In the genomic region with DNA sequence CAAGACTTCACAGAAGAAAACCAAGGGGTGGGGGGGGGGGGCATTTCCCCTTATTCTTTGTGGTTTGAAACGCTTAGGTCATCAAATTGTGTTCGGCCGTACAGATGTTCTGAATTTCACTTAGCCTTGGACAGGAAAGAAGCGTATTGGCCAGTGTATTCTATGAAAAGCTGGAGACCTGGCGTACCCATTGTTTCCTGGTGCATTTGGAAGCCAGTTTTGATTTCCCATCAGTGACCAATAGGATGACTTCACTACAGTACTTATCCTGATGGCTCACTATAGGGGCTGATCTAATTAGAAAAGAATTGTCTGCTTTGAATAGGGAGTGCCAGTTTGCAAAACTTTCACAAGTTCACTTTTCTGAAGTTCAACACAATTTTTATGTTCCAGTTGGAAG, we compare ENCODE assay signal across 16 mouse cellular contexts.
DNase-seq lines count a peak whose midpoint lies in the region; ATAC-seq lines count a peak whose summit lies in the region.
"Had no signal": no experiment of that assay in that cellular context is flagged by ENCODE, and none has a peak within 500 bp of the region (broad histone marks: within the 10 kb centered on the region; RNA-seq: fewer than 3 reads in every experiment).

No protein-coding gene starts in this region.

- no peak for ATAC-seq in embryonic facial prominence, embryonic 11.5 days (replicated peaks; ENCODE audit: insufficient number of reproducible peaks, low FRiP score, low TSS enrichment, low read depth)
- ATAC-seq in hindbrain, embryonic 12.5 days (ENCODE audit: low FRiP score): no peak
- no peak for ATAC-seq in hindbrain, embryonic 16.5 days
- ATAC-seq in neural tube, embryonic 12.5 days (ENCODE audit: low FRiP score, low read depth): no peak
- ATAC-seq: forebrain, embryonic 15.5 days; Patski had no signal

- no peak overlapping the region for H3K9ac ChIP-seq in embryonic facial prominence, embryonic 11.5 days (replicated peaks; ENCODE audit: low read length)
- no peak overlapping the region for H3K9ac ChIP-seq in hindbrain, embryonic 12.5 days
- no peak overlapping the region for H3K9ac ChIP-seq in hindbrain, embryonic 16.5 days (ENCODE audit: low read depth, low read length)
- H3K9ac ChIP-seq in neural tube, embryonic 12.5 days: no peak overlapping the region
- H3K9ac ChIP-seq: forebrain, embryonic 15.5 days had no signal

- H3K27ac ChIP-seq in embryonic facial prominence, embryonic 11.5 days (replicated peaks; ENCODE audit: low read depth, low read length): no peak overlapping the region
- no peak overlapping the region for H3K27ac ChIP-seq in embryonic facial prominence, embryonic 10.5 days (replicated peaks)
- no peak overlapping the region for H3K27ac ChIP-seq in hindbrain, embryonic 12.5 days
- no peak overlapping the region for H3K27ac ChIP-seq in hindbrain, embryonic 16.5 days (ENCODE audit: low read depth, low read length)
- no peak overlapping the region for H3K27ac ChIP-seq in neural tube, embryonic 12.5 days
- H3K27ac ChIP-seq: forebrain, embryonic 15.5 days had no signal

- no peaks in the 10 kb centered on the region for H3K9me3 ChIP-seq in embryonic facial prominence, embryonic 11.5 days (replicated peaks; ENCODE audit: control insufficient read depth, low read length)
- no peaks in the 10 kb centered on the region for H3K9me3 ChIP-seq in embryonic facial prominence, embryonic 10.5 days
- H3K9me3 ChIP-seq in hindbrain, embryonic 12.5 days (replicated peaks): no peaks in the 10 kb centered on the region
- no peaks in the 10 kb centered on the region for H3K9me3 ChIP-seq in hindbrain, embryonic 16.5 days (ENCODE audit: control insufficient read depth, low read length)
- H3K9me3 ChIP-seq in neural tube, embryonic 12.5 days: no peaks in the 10 kb centered on the region
- H3K9me3 ChIP-seq: forebrain, embryonic 15.5 days had no signal

- H3K4me2 ChIP-seq in embryonic facial prominence, embryonic 11.5 days (ENCODE audit: low read depth, low read length): no peak overlapping the region
- H3K4me2 ChIP-seq in hindbrain, embryonic 12.5 days (replicated peaks): 0 out of 2 replicates have a peak overlapping the region, but pooled peaks have one; percentile 9
- no peak overlapping the region for H3K4me2 ChIP-seq in hindbrain, embryonic 16.5 days (ENCODE audit: low read length)
- H3K4me2 ChIP-seq in neural tube, embryonic 12.5 days (replicated peaks): peak overlapping the region; percentile 27
- H3K4me2 ChIP-seq: forebrain, embryonic 15.5 days; midbrain, embryonic 11.5 days had no signal

- no peaks in the 10 kb centered on the region for H3K36me3 ChIP-seq in embryonic facial prominence, embryonic 11.5 days (replicated peaks; ENCODE audit: control insufficient read depth, insufficient read depth, low read depth, low read length)
- no peaks in the 10 kb centered on the region for H3K36me3 ChIP-seq in embryonic facial prominence, embryonic 10.5 days (replicated peaks)
- H3K36me3 ChIP-seq in hindbrain, embryonic 12.5 days: no peaks in the 10 kb centered on the region
- no peaks in the 10 kb centered on the region for H3K36me3 ChIP-seq in hindbrain, embryonic 16.5 days (ENCODE audit: control insufficient read depth, insufficient read depth, low read length)
- no peaks in the 10 kb centered on the region for H3K36me3 ChIP-seq in neural tube, embryonic 12.5 days
- H3K36me3 ChIP-seq: forebrain, embryonic 15.5 days had no signal

- no peak overlapping the region for H3K4me3 ChIP-seq in embryonic facial prominence, embryonic 11.5 days (ENCODE audit: low read depth, low read length)
- no peak overlapping the region for H3K4me3 ChIP-seq in embryonic facial prominence, embryonic 10.5 days
- H3K4me3 ChIP-seq in hindbrain, embryonic 12.5 days: no peak overlapping the region
- no peak overlapping the region; the same call in 1 of the 2 replicates for H3K4me3 ChIP-seq in hindbrain, embryonic 16.5 days (ENCODE audit: low read length)
- no peak overlapping the region for H3K4me3 ChIP-seq in neural tube, embryonic 12.5 days
- H3K4me3 ChIP-seq: forebrain, embryonic 15.5 days had no signal

- peak; percentile 42 for DNase-seq in embryonic facial prominence, embryonic 11.5 days (ENCODE audit: low spot score)
- no peak for DNase-seq in embryonic facial prominence, embryonic 10.5 days (ENCODE audit: low spot score)
- DNase-seq in neural tube, embryonic 10.5 days (ENCODE audit: extremely low spot score, low spot score): no peak
- DNase-seq in spleen, postnatal 36 days (ENCODE audit: low spot score in 2 of 2): no peak
- DNase-seq in left cerebral cortex, adult 9 months (ENCODE audit: low spot score in 2 of 2): no peak
- DNase-seq: cerebellum, adult 2 months; kidney, adult 2 months; lung, postnatal 4 days; right cerebral cortex, postnatal 14 days; thymus, postnatal 25 days had no signal

- no peaks in the 10 kb centered on the region for H3K27me3 ChIP-seq in embryonic facial prominence, embryonic 11.5 days (ENCODE audit: control insufficient read depth, insufficient read depth, low read length)
- H3K27me3 ChIP-seq in embryonic facial prominence, embryonic 10.5 days (replicated peaks; ENCODE audit: low read depth, poor library complexity, severe bottlenecking): peaks cover 15% of the 10 kb centered on the region
- no peaks in the 10 kb centered on the region for H3K27me3 ChIP-seq in hindbrain, embryonic 12.5 days
- H3K27me3 ChIP-seq in hindbrain, embryonic 16.5 days (replicated peaks; ENCODE audit: control insufficient read depth, insufficient read depth, low read length): no peaks in the 10 kb centered on the region
- H3K27me3 ChIP-seq in neural tube, embryonic 12.5 days (replicated peaks): no peaks in the 10 kb centered on the region
- H3K27me3 ChIP-seq: forebrain, embryonic 15.5 days; Patski had no signal

- WGBS in embryonic facial prominence, embryonic 11.5 days: 68% methylated on average over 5 of the region's 5 CpGs
- 73% methylated on average over 5 of the region's 5 CpGs for WGBS in embryonic facial prominence, embryonic 10.5 days
- 76% methylated on average over 5 of the region's 5 CpGs for WGBS in hindbrain, embryonic 12.5 days
- 84% methylated on average over 5 of the region's 5 CpGs for WGBS in hindbrain, embryonic 16.5 days
- WGBS in neural tube, embryonic 12.5 days: 71% methylated on average over 5 of the region's 5 CpGs

- H3K4me1 ChIP-seq in embryonic facial prominence, embryonic 11.5 days (ENCODE audit: control insufficient read depth, insufficient read depth, low read length): no peaks in the 10 kb centered on the region
- H3K4me1 ChIP-seq in embryonic facial prominence, embryonic 10.5 days: peaks cover 36% of the 10 kb centered on the region
- peaks cover 31% of the 10 kb centered on the region for H3K4me1 ChIP-seq in hindbrain, embryonic 12.5 days
- peaks cover 11% of the 10 kb centered on the region for H3K4me1 ChIP-seq in hindbrain, embryonic 16.5 days (ENCODE audit: control insufficient read depth, insufficient read depth, low read depth, low read length)
- peaks cover 17% of the 10 kb centered on the region for H3K4me1 ChIP-seq in neural tube, embryonic 12.5 days

Comparison
In these comparisons a context has a peak if more than half of its experiments do, and no peak if none do; other contexts are left out.
1. H3K4me2 ChIP-seq: peak in hindbrain, embryonic 12.5 days (single experiment) and neural tube, embryonic 12.5 days (single experiment); none in embryonic facial prominence, embryonic 11.5 days (single experiment) and hindbrain, embryonic 16.5 days (single experiment).